Mouse (Mus musculus) urinary bladder, postnatal 36 days (tissue): ENCODE measurements around the gene Strn.
"Not testable (repeated sequence)": the region's sequence is repeated elsewhere in the genome, so short reads cannot be mapped to it uniquely, and the experiment has no call there.

Experiments used
- DNase-seq, 2 experiments: peaks; one replicate each; pipeline ENCODE4 v3.0.0; 2022; ENCODE audit warnings: low spot score in 2 of 2, mixed read lengths in 1 of 2

The Strn gene

GRCm38 (mm10) chr17:78710258-78710657 lies 26.7 kb downstream of the Strn start:
- no peak for DNase-seq

- DNase-seq, result no peak
These were observed 28.6 kb downstream of the Strn start for GRCm38 (mm10) chr17:78708422-78708821.

GRCm38 (mm10) chr17:78702988-78703387 lies 34.0 kb downstream of the Strn start:
- DNase-seq, result no peak

- DNase-seq, result no peak
These were observed 38.0 kb downstream of the Strn start for GRCm38 (mm10) chr17:78698965-78699364.

DNA sequence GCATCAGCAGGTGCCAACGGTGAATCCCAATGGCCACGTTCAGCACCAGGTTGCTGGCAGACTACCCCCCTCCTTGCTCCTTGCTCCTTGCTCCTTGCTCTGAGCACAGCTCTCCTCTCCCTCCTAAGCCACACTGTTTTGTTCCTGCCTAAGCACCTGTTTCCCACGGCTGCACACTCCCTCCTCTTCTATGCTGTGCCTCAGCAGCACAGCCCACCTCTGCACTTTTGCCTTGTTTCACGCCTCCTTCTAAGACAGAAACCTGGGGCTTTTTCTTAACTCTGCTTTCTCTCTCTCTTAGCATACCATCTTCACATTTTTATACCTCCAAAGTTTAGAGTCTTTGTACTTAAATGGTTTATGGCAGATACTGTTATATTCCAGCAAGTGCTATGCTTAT lies 39.5 kb downstream of the Strn start:
- no peak for DNase-seq

- DNase-seq, result no peak
These were observed 40.1 kb downstream of the Strn start for GRCm38 (mm10) chr17:78696922-78697321.

- DNase-seq, result not testable (repeated sequence)
These were observed 47.8 kb downstream of the Strn start for GRCm38 (mm10) chr17:78689231-78689630.

DNA sequence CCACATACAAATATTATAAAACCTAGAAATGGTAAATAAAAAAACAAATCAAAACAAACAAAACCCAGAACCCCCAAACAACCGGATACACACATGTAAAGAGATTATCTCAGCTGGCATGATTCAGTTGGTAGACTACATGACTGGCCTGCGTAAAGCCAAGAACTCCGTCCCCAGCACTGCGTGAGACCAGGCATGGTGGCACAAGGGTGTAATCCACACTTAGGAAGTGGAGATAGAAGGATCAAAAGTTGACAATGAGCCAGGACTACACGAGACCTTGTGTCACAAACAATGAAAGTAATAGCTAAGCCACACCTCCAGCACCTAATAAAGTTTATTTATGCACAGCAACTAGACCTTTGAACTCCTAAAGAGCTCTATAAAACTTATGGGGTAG lies 49.0 kb downstream of the Strn start:
- no peak for DNase-seq

DNA sequence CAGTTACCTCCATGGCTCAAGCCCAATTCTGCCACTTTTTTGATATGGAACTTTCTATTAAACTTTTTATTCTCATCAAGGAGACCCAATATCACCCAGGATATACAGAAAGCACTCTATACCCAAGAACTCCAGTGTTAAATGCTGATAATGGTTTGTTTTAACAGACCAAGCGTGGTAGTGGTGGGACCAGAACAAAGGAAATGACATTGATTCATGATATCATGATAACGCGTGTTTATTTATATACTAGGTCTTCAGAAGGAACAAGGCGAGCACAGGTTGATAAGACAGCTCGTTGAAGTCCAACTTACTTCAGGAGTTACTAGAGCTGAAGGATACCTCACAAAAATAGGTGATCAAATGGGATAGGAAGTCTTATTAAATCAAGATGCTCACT lies 52.0 kb downstream of the Strn start:
- DNase-seq, result no peak

DNA sequence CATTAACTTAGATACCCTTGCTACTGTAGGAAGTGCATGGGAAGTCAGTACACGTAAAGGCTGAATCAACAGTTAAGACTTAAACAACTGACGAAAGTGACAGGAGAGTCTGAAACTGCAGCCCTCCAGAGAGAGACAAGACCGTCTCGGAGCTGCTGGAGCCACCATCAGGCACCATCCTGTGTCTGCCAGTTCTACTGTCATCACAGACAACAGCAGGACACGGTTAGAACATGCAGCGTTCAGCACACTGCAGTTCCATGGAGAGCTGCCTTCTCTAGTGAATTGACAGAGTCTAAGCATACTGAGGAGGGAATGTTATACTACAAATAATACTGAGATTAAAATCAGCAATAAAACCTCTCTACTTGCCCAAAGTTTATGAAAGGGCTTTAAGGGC lies 54.6 kb downstream of the Strn start:
- no peak for DNase-seq

DNA sequence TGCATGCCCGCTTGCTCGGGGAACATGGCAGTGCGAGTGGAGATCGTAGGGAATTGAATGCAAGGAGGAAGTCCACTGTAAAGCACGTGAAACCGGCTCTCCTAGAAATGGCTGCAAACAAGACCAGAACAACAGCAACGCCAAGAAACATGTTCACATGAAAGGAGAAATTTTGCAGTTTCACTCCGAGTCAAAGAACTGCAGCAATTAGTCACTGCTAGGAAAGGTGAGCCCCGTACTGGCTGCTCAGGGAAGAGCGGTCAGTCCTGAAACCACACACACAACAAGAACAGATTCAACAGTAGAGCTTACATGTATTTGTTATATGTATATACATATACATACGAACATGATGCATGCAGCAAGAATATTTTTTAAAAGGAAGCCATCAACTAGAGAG lies 57.5 kb downstream of the Strn start:
- no peak for DNase-seq

DNA sequence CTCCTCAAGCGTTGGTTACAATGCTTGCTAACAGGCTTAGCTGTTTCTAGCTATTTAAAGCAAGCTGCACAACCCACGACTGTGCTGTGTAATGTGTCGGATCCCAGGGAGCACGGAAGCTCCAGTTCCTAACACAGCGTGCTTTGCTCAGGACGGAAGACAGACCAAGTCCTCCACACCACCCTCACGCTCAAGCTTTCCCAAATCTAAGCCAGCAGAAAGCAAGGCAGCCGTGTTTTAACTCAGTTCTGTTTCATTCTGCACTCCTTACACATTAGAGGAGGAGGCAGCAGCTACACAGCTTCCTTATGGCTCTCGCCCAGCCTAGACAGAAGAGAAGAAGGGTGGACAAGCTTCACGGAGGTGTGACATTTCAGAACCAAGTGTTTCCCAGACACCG lies 60.2 kb downstream of the Strn start:
- no peak for DNase-seq

DNA sequence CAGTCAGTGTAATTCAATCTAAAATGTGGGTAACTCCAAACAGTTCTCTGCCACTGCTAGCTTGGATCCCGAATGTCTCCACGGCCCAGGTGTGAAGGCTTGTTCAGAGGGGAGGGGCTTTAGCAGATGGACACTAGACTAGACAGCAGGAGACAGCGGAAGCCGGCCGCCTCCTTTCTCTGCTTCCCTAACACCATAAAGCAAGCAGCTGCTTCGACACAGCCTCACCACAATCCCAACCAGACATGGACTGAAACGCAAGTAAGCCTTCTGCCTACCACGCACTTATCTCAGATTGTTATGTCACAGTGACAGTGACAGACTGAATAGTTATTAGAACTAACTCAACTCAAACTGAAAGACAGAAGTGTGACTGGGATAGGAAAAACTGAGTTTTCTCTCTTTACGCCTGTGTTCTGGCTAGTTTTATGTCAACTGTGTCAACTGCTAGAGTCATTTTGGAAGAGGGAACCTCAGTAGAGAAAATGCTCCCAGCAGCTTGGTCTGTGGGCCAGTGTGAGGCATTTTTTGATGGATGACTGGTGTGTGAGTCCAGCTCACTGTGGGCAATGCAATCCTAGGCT lies 71.9 kb downstream of the Strn start:
- DNase-seq, result no peak

DNA sequence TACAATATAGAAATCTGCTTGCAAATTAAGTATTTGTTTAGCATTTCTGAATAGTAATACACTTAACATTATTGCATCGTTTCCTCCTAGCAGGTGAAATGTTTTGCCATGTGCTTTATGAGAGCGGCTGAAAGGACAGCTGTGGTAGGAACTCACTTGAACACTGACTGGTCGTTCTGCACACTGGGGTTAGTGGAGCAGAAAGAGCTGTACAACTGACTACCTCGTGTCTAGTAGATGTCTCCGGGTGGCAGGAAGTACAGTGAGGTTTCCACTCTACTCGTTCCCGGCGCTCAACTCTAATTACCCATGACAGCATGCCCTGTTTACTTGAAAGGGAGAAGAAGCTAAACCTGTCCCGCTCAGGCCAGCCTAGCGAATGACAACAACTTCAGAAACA lies 82.2 kb downstream of the Strn start:
- DNase-seq, result no peak

DNA sequence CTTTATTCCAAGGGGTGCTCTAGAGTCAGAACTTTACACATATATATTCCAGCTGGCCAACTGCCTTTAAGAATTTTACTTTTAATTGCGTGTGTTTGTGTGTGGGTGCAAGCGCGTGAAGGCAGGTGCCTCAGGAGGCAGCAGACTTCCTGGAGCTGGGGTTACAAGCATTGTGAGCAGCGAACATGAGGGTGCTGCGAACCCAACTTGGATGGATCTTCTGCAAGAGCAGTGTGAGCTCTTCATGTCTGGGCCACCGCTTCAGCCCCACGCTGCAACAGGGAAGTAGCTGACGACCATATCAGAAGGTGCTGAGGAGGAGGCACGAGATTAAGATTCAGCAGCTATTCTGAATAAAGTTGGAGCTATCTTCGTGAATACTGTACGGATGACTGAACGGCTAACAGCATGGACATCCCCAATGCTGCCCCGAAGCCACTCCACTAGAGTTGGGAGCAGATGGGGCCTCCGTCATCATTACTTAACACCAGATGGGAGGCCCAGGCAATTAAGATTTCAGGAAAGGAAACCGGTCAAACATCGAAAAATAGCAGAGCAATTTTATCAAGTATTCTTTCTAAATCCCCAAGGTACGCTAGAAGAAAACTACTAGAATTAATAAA lies 93.0 kb downstream of the Strn start:
- no peak for DNase-seq

GRCm38 (mm10) chr17:78642259-78642658 lies 94.7 kb downstream of the Strn start:
- DNase-seq, result no peak

GRCm38 (mm10) chr17:78640387-78640786 lies 96.6 kb downstream of the Strn start:
- DNase-seq, result no peak

DNA sequence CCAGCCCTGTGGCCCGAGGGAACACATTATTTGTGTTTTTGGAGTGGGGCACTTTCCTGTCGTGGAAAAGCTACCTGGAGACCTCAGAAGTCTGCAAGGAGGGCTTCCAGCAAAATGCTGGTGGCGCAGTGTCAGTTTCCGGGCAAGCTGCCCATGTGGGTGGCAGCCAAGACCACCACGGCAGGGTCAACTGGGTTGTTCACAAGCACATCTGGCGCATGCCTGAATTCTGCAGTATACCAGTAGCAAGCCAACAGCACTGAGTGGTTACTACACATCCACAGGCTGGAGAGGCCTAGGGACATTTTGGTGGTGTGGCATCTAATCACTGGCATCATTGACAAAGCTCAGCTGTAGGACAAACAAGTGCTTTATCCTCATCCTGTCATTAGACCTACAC lies 97.9 kb downstream of the Strn start:
- DNase-seq, result no peak

DNA sequence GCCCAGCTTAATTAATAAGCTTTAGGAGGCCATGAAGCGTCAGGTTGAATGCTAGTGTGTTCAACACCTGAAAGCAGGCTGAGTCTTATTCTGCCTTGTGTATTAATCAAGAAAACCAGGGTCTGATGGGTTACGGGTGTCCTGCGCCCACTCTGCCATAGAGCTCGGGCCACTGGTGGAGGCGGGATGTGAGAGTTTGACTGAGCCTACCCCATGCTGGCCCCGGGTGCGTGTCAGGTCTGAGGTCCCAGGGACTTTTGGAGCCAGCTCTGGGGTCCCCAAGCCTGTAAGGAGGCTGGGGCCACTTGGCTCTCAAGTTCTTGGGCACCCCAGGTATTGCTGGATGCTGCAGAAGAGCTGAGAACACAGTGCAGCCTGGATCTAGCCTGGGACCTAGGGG lies 99.9 kb downstream of the Strn start:
- DNase-seq, result no peak

DNA sequence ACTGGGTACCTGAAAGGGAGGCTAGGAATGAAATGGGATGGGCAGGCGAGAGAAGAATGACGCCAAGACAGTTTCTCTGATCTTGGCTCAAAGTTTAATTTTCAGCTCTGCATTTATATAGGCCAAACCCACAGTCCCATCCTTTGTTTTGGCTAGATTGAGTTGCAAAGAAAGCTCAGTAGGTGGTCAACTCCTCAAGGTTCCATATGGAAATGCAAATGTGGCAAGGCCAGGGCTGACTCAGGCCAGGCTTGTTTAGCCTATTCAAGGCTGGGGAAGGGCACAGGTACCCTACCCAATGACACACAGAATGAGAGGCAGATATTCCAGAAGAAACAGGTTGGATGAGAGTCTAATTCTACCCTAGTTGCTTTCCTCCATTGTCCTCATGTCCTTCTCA lies 101.4 kb downstream of the Strn start:
- no peak for DNase-seq

DNA sequence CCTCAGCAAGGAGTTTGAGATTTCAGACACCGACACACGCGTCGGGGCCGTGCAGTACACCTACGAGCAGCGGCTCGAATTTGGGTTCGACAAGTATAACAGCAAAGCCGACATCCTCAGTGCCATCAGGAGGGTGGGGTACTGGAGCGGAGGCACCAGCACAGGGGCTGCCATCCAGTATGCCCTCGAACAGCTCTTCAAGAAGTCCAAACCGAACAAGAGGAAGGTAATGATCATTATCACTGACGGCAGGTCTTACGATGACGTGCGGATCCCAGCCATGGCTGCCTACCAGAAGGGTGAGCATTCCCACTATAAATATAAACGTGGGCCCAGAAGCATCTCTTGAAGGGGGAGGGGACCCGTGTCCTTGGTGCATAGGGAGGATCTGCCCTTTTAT lies 112.1 kb downstream of the Strn start:
- DNase-seq, result no peak

GRCm38 (mm10) chr17:78621863-78622262 lies 115.1 kb downstream of the Strn start:
- no peak for DNase-seq

GRCm38 (mm10) chr17:78620740-78621139 lies 116.3 kb downstream of the Strn start:
- no peak for DNase-seq

GRCm38 (mm10) chr17:78619981-78620380 lies 117.0 kb downstream of the Strn start:
- no peak for DNase-seq
